Mouse (Mus musculus): ENCODE results near the gene Tek.

The Tek gene

GRCm38 (mm10) chr4:94803187-94803586 is 64.1 kb downstream of the Tek start:
- intact Hi-C loops (cut with DNase I) = no loop called here

GRCm38 (mm10) chr4:94810616-94811015 is 71.5 kb downstream of the Tek start:
- intact Hi-C loops (cut with DNase I) = no loop called here

GRCm38 (mm10) chr4:94826891-94827290 is 87.8 kb downstream of the Tek start:
- intact Hi-C loops (cut with DNase I) = no loop called here

- intact Hi-C loops (cut with DNase I) = no loop called here
Measured at GRCm38 (mm10) chr4:94827429-94827828, 88.3 kb downstream of the Tek start.

- intact Hi-C loops (cut with DNase I) = no loop called here
Measured at GRCm38 (mm10) chr4:94829924-94830386, 90.9 kb downstream of the Tek start.

GRCm38 (mm10) chr4:94837061-94837460 is 98.0 kb downstream of the Tek start:
- intact Hi-C loops (cut with DNase I) = no loop called here

GRCm38 (mm10) chr4:94853301-94853700 is 114.2 kb downstream of the Tek start:
- intact Hi-C loops (cut with DNase I) = no loop called here

- intact Hi-C loops (cut with DNase I) = no loop called here
Measured at GRCm38 (mm10) chr4:94854270-94854669, 115.2 kb downstream of the Tek start.

GRCm38 (mm10) chr4:94855201-94855600 is 116.1 kb downstream of the Tek start:
- intact Hi-C loops (cut with DNase I) = no loop called here

GRCm38 (mm10) chr4:94900744-94901143 is 161.7 kb downstream of the Tek start:
- intact Hi-C loops (cut with DNase I) = loop anchor here (5.0 kb wide), 1 partner anchor 233 kb away; no protein-coding TSS in a partner anchor

- intact Hi-C loops (cut with DNase I) = loop anchor here (5.0 kb wide), 1 partner anchor 234 kb away; no protein-coding TSS in a partner anchor
Measured at GRCm38 (mm10) chr4:94901780-94902179, 162.7 kb downstream of the Tek start.

Data from adrenal gland (tissue).